Mouse (Mus musculus) testis, adult 2 months (tissue): ENCODE measurements around the gene Kcnk6.

Source experiments
- CTCF ChIP-seq: fragments of 200-500 bp; IDR thresholded peaks from 2 replicates; pipeline ENCODE4 v1.5.1; 2012; ENCODE audit warnings: low read depth, mild to moderate bottlenecking, inconsistent platforms, low read length, moderate library complexity; ENCODE audit not compliant: control insufficient read depth, insufficient read depth, insufficient replicate concordance
- POLR2A ChIP-seq: fragments of 200-500 bp; IDR thresholded peaks from 2 replicates; pipeline ENCODE4 v1.6.1; 2012; ENCODE audit warnings: low read depth, mild to moderate bottlenecking, inconsistent platforms, low read length, moderate library complexity; ENCODE audit not compliant: control insufficient read depth

- TF ChIP-seq CTCF: no peak
- TF ChIP-seq POLR2A: no peak
These were observed 4.3 kb upstream of the Kcnk6 start for GRCm38 (mm10) chr7:29236593-29236992.
